Mouse (Mus musculus): ENCODE measurements around the gene Scube3. TPM values are rescaled to one million over a fixed set of nuclear protein-coding genes. Genes with fewer than 3 reads are reported as not detected.

Gene Scube3
- total and polyA plus RNA-seq, 3 experiments: 0.22 TPM; not detected in 2

- Histone ChIP-seq H3K9me3 (replicated peaks) (peaks cover 4% of the 10 kb centered on the region; the same call in 1 of the 2 replicates), H3K27me3 (ENCODE audit: insufficient read depth, low read length) (peaks cover 67% of the 10 kb centered on the region), H3K36me3 (replicated peaks) (no peaks in the 10 kb centered on the region), H3K4me1 (ENCODE audit: insufficient read depth, low read depth, low read length) (no peaks in the 10 kb centered on the region), H3K4me3 (ENCODE audit: low read depth, low read length) (no peak overlapping the region)
- DNase-seq (ENCODE audit: low spot score) (no peak), ATAC-seq (ENCODE audit: extremely low read depth, insufficient number of reproducible peaks, low FRiP score, poor library complexity, severe bottlenecking) (no peak)
- no peak for TF ChIP-seq POLR2AphosphoS5 (IDR thresholded peaks at IDR 0.05; ENCODE audit: insufficient replicate concordance, low read depth, low read length)
- TF ChIP-seq TAL1 (conservative IDR thresholded peaks at IDR 0.05; ENCODE audit: low read depth, low read length): no peak
- no peak for TF ChIP-seq GATA1 (IDR thresholded peaks at IDR 0.05; ENCODE audit: borderline replicate concordance, low read length)
- no peak for TF ChIP-seq CTCF (IDR thresholded peaks at IDR 0.05; ENCODE audit: low read depth, low read length)
- no peak for TF ChIP-seq GATA2 (IDR thresholded peaks at IDR 0.05; ENCODE audit: borderline replicate concordance, low read depth, low read length)
Observed at GRCm38 (mm10) chr17:28143751-28144150, 1.8 kb downstream of the Scube3 start.

GRCm38 (mm10) chr17:28144241-28144640 is 2.3 kb downstream of the Scube3 start:
- TF ChIP-seq TAL1 (conservative IDR thresholded peaks at IDR 0.05; ENCODE audit: low read depth, low read length): no peak
- TF ChIP-seq GATA2 (IDR thresholded peaks at IDR 0.05; ENCODE audit: borderline replicate concordance, low read depth, low read length): no peak
- no peak for TF ChIP-seq GATA1 (IDR thresholded peaks at IDR 0.05; ENCODE audit: borderline replicate concordance, low read length)
- TF ChIP-seq POLR2AphosphoS5 (IDR thresholded peaks at IDR 0.05; ENCODE audit: insufficient replicate concordance, low read depth, low read length): no peak
- TF ChIP-seq CTCF (IDR thresholded peaks at IDR 0.05; ENCODE audit: low read depth, low read length): no peak
- DNase-seq (ENCODE audit: low spot score) (no peak), ATAC-seq (ENCODE audit: extremely low read depth, insufficient number of reproducible peaks, low FRiP score, poor library complexity, severe bottlenecking) (no peak)
- H3K4me3 ChIP-seq (ENCODE audit: low read depth, low read length): no peak overlapping the region
- peaks cover 62% of the 10 kb centered on the region for H3K27me3 ChIP-seq (ENCODE audit: insufficient read depth, low read length)
- H3K9me3 ChIP-seq (replicated peaks): peaks cover 4% of the 10 kb centered on the region; the same call in 1 of the 2 replicates
- H3K36me3 ChIP-seq (replicated peaks): no peaks in the 10 kb centered on the region
- no peaks in the 10 kb centered on the region for H3K4me1 ChIP-seq (ENCODE audit: insufficient read depth, low read depth, low read length)

GRCm38 (mm10) chr17:28148288-28148687 is 6.3 kb downstream of the Scube3 start:
- H3K27me3 ChIP-seq (ENCODE audit: insufficient read depth, low read length): peaks cover 53% of the 10 kb centered on the region
- no peaks in the 10 kb centered on the region for H3K4me1 ChIP-seq (ENCODE audit: insufficient read depth, low read depth, low read length)
- H3K9me3 ChIP-seq (replicated peaks): no peaks in the 10 kb centered on the region
- ATAC-seq (ENCODE audit: extremely low read depth, insufficient number of reproducible peaks, low FRiP score, poor library complexity, severe bottlenecking): no peak
- no peaks in the 10 kb centered on the region for H3K36me3 ChIP-seq (replicated peaks)
- H3K4me3 ChIP-seq (ENCODE audit: low read depth, low read length): no peak overlapping the region
- DNase-seq (ENCODE audit: low spot score): no peak
- TF ChIP-seq TAL1 (conservative IDR thresholded peaks at IDR 0.05; ENCODE audit: low read depth, low read length) (no peak), CTCF (IDR thresholded peaks at IDR 0.05; ENCODE audit: low read depth, low read length) (no peak), POLR2AphosphoS5 (IDR thresholded peaks at IDR 0.05; ENCODE audit: insufficient replicate concordance, low read depth, low read length) (no peak), GATA2 (IDR thresholded peaks at IDR 0.05; ENCODE audit: borderline replicate concordance, low read depth, low read length) (no peak)

- ATAC-seq (ENCODE audit: extremely low read depth, insufficient number of reproducible peaks, low FRiP score, poor library complexity, severe bottlenecking) (no peak), DNase-seq (ENCODE audit: low spot score) (no peak)
- no peak overlapping the region for H3K4me3 ChIP-seq (ENCODE audit: low read depth, low read length)
- TF ChIP-seq CTCF (IDR thresholded peaks at IDR 0.05; ENCODE audit: low read depth, low read length) (no peak), POLR2AphosphoS5 (IDR thresholded peaks at IDR 0.05; ENCODE audit: insufficient replicate concordance, low read depth, low read length) (no peak), TAL1 (conservative IDR thresholded peaks at IDR 0.05; ENCODE audit: low read depth, low read length) (no peak), GATA2 (IDR thresholded peaks at IDR 0.05; ENCODE audit: borderline replicate concordance, low read depth, low read length) (no peak), GATA1 (IDR thresholded peaks at IDR 0.05; ENCODE audit: borderline replicate concordance, low read length) (no peak)
- no peaks in the 10 kb centered on the region for H3K36me3 ChIP-seq (replicated peaks)
- no peaks in the 10 kb centered on the region for H3K4me1 ChIP-seq (ENCODE audit: insufficient read depth, low read depth, low read length)
- H3K27me3 ChIP-seq (ENCODE audit: insufficient read depth, low read length): peaks cover 39% of the 10 kb centered on the region
- H3K9me3 ChIP-seq (replicated peaks): no peaks in the 10 kb centered on the region
Observed at GRCm38 (mm10) chr17:28149734-28150133, 7.8 kb downstream of the Scube3 start.

GRCm38 (mm10) chr17:28150456-28150855 is 8.5 kb downstream of the Scube3 start:
- DNase-seq (ENCODE audit: low spot score): no peak
- H3K27me3 ChIP-seq (ENCODE audit: insufficient read depth, low read length): peaks cover 43% of the 10 kb centered on the region
- TF ChIP-seq GATA2 (IDR thresholded peaks at IDR 0.05; ENCODE audit: borderline replicate concordance, low read depth, low read length) (no peak), POLR2AphosphoS5 (IDR thresholded peaks at IDR 0.05; ENCODE audit: insufficient replicate concordance, low read depth, low read length) (no peak), CTCF (IDR thresholded peaks at IDR 0.05; ENCODE audit: low read depth, low read length) (no peak), GATA1 (IDR thresholded peaks at IDR 0.05; ENCODE audit: borderline replicate concordance, low read length) (no peak), TAL1 (conservative IDR thresholded peaks at IDR 0.05; ENCODE audit: low read depth, low read length) (no peak)
- no peaks in the 10 kb centered on the region for H3K4me1 ChIP-seq (ENCODE audit: insufficient read depth, low read depth, low read length)
- no peak overlapping the region for H3K4me3 ChIP-seq (ENCODE audit: low read depth, low read length)
- no peaks in the 10 kb centered on the region for H3K9me3 ChIP-seq (replicated peaks)
- no peak for ATAC-seq (ENCODE audit: extremely low read depth, insufficient number of reproducible peaks, low FRiP score, poor library complexity, severe bottlenecking)
- no peaks in the 10 kb centered on the region for H3K36me3 ChIP-seq (replicated peaks)

GRCm38 (mm10) chr17:28153095-28153494 is 11.2 kb downstream of the Scube3 start:
- H3K36me3 ChIP-seq (replicated peaks): no peaks in the 10 kb centered on the region
- ATAC-seq (ENCODE audit: extremely low read depth, insufficient number of reproducible peaks, low FRiP score, poor library complexity, severe bottlenecking): no peak
- no peaks in the 10 kb centered on the region for H3K4me1 ChIP-seq (ENCODE audit: insufficient read depth, low read depth, low read length)
- no peaks in the 10 kb centered on the region for H3K9me3 ChIP-seq (replicated peaks)
- no peak for DNase-seq (ENCODE audit: low spot score)
- TF ChIP-seq TAL1 (conservative IDR thresholded peaks at IDR 0.05; ENCODE audit: low read depth, low read length) (no peak), POLR2AphosphoS5 (IDR thresholded peaks at IDR 0.05; ENCODE audit: insufficient replicate concordance, low read depth, low read length) (no peak), CTCF (IDR thresholded peaks at IDR 0.05; ENCODE audit: low read depth, low read length) (no peak), GATA2 (IDR thresholded peaks at IDR 0.05; ENCODE audit: borderline replicate concordance, low read depth, low read length) (no peak), GATA1 (IDR thresholded peaks at IDR 0.05; ENCODE audit: borderline replicate concordance, low read length) (no peak)
- H3K27me3 ChIP-seq (ENCODE audit: insufficient read depth, low read length): peaks cover 50% of the 10 kb centered on the region
- H3K4me3 ChIP-seq (ENCODE audit: low read depth, low read length): no peak overlapping the region

Measured in G1E (cell line).